Mouse (Mus musculus): ENCODE results near the gene Gpr18.

DNA sequence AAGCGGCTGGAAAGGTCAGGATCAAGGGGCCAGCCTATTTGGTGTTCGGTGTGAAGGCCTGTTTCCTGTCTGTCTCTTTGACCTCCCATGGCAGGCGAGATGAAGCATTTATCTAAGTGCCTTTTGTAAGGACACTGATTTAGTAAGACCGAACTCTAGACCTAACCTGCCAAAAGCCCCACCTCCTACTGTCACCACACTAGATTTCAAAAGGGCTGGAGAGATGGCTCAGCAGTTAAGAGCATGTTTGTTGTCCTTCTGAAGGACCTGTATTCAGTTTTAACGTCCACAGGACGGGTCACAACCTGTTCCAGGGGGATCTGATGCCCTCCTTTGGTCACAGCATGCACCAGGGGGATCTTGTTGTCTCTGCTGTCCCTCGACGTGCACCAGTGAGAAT is 21.3 kb upstream of the Gpr18 start:
- TF ChIP-seq POLR2A (IDR thresholded peaks at IDR 0.05; ENCODE audit: borderline replicate concordance, extremely low read depth, insufficient read depth, insufficient read length, poor library complexity, severe bottlenecking): no peak
- TF ChIP-seq CTCF (IDR thresholded peaks at IDR 0.05; ENCODE audit: borderline replicate concordance, extremely low read depth, insufficient read depth, insufficient read length): no peak

Data from brain, embryonic 14.5 days (tissue).